Mouse (Mus musculus) urinary bladder, postnatal 4 days (tissue): ENCODE measurements around the gene Gm10220.
"Not testable (repeated sequence)": the region's sequence is repeated elsewhere in the genome, so short reads cannot be mapped to it uniquely, and the experiment has no call there.

Source experiments
- DNase-seq, 2 experiments: peaks; one replicate each; pipeline ENCODE4 v3.0.0; 2021 to 2022; ENCODE audit warnings: low spot score in 2 of 2

Gm10220 gene

DNA sequence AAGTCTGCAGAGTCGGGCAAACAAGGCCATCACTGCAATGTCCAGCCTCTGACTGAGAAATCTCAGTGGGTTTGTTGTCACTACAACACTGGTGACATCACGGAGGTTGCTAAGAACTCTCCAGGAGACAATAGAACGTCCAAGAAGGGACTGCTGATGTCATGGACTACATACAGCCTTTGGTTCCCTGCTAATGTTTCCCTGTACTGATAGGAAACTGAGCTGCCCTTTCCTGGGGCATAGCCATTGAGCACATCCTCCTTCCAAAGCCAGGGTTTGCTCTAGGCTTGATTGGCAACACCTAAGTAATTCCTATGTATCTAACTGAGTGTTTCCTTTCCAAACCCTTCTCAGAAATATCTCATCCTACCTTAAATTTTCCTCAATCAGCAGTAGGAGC lies at the start of gene Gm10220:
Gene Gm10220, minus strand, starts transcription at position 101 of the 400 bp plus-strand sequence.
- DNase-seq, result not testable (repeated sequence)

DNA sequence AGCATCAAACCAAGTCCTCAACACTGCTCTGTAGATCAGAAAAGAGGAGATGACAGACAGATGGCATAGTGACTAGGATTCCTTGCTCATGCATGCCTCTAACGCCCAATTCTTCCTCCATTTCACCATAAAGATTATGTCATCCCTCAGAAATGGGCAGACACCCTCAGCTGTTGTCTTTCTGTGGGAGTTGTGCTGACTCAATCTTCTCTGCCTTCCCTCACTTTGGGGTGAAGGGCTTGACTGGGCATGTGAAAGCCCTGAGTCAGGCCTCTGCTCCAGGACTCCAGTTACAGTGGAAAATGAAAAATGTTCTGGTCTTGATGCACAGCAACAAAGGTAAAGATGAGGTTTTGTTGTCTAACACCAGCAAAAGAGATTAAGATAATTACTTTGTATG lies 48.6 kb upstream of the Gm10220 start:
- no peak for DNase-seq

DNA sequence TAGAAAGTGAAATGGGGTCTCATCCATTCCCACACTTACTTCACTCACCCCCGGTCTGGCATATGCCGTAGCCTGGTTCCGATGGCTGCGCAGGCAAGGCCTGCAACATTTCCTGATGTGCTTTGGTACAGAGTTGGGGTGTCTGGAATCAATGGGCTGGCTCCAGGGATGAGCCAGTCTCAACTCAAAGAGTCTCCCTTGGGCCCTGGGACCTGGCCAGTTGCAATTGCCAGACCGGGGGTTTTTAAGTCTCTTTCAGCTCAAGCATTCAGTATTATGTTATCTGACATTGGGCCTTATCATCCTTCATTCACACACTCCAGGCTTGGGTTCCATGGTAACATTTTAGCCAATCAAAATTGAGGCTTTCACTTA lies 44.6 kb upstream of the Gm10220 start:
- DNase-seq, result no peak

DNA sequence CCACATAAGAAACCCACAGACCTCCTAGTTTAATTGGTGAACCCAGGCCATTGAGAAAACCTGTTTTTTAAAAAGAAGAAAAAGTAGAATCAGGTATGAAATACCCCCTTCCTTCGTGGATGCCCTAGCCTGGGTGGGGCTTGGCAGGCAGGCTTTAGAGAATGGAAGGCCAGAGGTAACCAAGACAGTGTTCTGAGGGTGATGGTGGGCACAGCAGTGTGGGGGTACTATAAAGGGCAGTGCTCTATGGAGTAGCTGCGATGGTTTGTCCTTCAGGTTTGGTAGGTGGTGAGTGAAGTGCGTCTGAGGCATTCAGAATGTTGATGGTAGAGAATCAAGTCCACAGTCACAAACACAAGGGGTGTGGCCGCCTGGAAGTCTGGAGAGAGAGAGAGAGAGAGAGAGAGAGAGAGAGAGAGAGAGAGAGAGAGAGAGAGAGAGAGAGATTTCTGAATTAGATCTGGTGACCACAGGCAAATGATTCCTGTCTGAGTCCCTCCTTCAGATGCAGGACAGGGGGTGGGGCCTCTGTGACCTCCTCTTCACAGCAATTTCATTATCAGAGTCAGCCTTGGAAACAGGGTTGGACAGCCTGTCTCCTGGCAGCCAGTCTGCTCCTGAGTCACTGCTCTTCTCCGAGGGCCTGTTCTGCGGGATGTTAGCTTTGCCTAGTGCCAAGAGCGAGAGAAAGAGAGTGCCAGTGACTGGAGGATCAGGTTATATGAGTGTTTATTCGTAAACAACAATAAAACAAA lies 44.0 kb upstream of the Gm10220 start:
- DNase-seq, result no peak

DNA sequence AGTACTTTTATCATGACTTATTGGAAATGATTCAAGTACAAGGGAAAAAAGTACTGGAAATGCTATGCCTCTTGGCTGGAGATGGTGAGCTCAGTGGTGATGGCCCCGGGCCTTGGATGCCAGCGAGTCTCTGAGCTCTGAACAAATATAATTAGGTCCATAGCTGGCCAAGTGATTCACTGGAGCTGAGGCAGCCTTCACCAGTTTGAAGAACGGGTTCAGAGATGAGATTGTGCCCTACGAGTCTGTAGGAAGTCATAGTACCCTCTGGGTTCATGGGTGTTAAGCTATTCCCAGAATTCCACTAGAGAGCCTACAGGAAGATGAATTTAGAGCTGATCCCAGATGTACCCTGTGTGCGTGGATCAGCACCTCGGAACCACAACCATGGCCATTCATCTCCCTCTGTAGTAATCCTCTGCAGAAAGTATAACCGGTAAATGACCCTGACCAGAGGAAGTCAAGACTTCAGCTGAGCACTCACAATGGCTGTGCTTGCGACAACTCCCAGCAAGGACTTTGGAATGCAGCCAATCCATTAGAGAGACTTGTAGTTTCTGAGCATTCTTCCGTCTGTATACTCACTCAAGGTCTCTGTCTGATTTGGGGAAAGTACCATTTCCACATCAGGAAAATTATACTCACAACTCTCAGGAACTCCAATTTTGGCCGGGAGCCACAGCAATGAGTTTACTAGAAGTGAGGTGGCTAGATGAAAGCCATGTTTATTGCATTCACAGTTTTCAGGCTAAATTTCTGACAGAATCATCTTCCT lies 36.4 kb upstream of the Gm10220 start:
- DNase-seq, result no peak

DNA sequence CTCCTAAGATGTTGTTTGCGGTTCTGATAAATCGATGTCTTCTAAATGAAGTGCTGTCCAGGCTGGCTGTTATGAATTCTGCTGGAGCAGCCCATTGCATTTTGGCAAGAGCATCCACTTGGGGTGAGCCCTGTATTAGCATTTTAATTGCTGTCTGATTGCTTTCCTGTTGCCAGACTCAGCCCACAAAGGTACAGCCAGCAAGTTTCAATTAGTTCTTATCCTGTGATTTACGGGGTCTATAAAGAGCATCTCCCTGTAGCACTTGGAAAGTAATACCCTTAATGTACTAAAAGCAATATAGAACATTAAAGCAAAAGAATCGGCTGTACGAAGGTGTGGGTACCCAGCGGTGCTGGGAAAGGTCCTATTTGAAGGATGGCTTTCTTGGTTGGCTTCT lies 21.7 kb upstream of the Gm10220 start:
- DNase-seq, result no peak

DNA sequence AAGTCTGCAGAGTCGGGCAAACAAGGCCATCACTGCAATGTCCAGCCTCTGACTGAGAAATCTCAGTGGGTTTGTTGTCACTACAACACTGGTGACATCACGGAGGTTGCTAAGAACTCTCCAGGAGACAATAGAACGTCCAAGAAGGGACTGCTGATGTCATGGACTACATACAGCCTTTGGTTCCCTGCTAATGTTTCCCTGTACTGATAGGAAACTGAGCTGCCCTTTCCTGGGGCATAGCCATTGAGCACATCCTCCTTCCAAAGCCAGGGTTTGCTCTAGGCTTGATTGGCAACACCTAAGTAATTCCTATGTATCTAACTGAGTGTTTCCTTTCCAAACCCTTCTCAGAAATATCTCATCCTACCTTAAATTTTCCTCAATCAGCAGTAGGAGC lies 16.0 kb downstream of the Gm10220 start, which contains the start of gene 5031410I06Rik:
Gene 5031410I06Rik, minus strand, starts transcription at position 101 of the 400 bp plus-strand sequence.
- DNase-seq, result not testable (repeated sequence)

DNA sequence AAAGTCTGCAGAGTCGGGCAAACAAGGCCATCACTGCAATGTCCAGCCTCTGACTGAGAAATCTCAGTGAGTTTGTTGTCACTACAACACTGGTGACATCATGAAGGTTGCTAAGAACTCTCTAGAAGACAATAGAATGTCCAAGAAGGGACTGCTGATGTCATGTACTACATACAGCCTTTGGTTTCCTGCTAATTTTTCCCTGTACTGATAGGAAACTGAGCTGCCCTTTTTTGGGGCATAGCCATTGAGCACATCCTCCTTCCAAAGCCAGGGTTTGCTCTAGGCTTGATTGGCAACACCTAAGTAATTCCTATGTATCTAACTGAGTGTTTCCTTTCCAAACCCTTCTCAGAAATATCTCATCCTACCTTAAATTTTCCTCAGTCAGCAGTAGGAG lies 32.0 kb downstream of the Gm10220 start, which contains the start of gene Gm10471:
Gene Gm10471, minus strand, starts transcription at position 101 of the 400 bp plus-strand sequence.
- not testable (repeated sequence) for DNase-seq

DNA sequence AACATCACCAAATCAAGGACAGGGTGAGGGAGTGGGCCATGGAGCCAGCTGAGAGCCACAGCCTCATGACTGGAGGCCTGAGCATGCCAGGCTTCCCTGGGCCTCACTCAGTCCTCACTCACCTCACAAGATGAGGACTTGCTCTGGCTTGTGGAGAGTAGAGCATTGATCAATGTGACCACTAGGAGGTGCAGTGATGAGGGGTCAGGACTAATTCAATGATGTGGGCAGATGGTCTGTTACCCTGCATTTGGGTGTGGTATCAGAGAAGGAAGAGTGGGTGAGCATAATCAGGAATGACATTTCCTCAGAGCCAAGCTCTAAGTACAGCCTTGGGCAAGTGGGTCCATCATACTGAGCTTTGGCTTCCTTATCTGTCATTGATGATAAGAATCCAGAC lies 42.2 kb downstream of the Gm10220 start:
- not testable (repeated sequence) for DNase-seq

DNA sequence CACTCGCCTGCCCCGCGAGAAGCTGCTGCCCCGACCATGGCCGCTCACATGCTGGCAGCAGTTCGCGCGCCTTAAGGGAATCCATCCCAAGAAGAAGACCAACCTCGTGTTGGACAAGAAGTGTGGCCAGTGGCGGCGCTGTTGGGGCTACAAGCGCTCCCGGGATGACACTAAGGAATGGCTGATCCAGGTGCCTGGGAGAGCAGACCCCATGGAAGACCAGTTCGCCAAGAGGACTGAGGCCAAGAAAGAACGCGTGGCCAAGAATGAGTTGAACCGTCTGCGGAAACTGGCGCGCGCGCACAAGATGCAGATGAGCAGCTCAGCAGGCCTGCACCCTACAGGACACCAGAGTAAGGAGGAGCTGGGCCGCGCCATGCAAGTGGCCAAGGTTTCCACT lies 50.5 kb downstream of the Gm10220 start:
- no peak for DNase-seq
